Mouse (Mus musculus) neural tube, embryonic 14.5 days (tissue): ENCODE data around the gene Ablim1. TPM values are rescaled to one million over a fixed set of nuclear protein-coding genes. Genes with fewer than 3 reads are reported as not detected.

Source experiments
- ATAC-seq: fragments of 200-750 bp; cut with Nextera tagmentation; 2 replicates; pipeline ENCODE4 v1.8.0; 2017; ENCODE audit warnings: low read depth, mild to moderate bottlenecking, moderate TSS enrichment, moderate library complexity
- H3K27ac ChIP-seq: fragments of 300-500 bp; sonication (generic); 2 replicates; pipeline ENCODE4 v1.5.1; 2014; ENCODE audit warnings: low read depth, mild to moderate bottlenecking, control low read depth, low read length, moderate library complexity, mixed read lengths
- H3K27me3 ChIP-seq: fragments of 300-500 bp; sonication (generic); 2 replicates; pipeline ENCODE4 v1.6.1; 2014; ENCODE audit warnings: low read length; ENCODE audit not compliant: control insufficient read depth, insufficient read depth
- H3K36me3 ChIP-seq: fragments of 300-500 bp; sonication (generic); 2 replicates; pipeline ENCODE4 v1.6.1; 2014; ENCODE audit warnings: low read length, mixed read lengths; ENCODE audit not compliant: control insufficient read depth, insufficient read depth
- H3K4me1 ChIP-seq: fragments of 300-500 bp; sonication (generic); 2 replicates; pipeline ENCODE4 v1.6.1; 2014; ENCODE audit warnings: low read length; ENCODE audit not compliant: control insufficient read depth, insufficient read depth
- H3K4me2 ChIP-seq: fragments of 300-500 bp; sonication (generic); 2 replicates; pipeline ENCODE4 v1.6.1; 2014; ENCODE audit warnings: mild to moderate bottlenecking, low read depth, low read length, control low read depth
- H3K4me3 ChIP-seq: fragments of 300-500 bp; sonication (generic); 2 replicates; pipeline ENCODE4 v1.5.1; 2014; ENCODE audit warnings: low read depth, low read length, control low read depth, mixed read lengths
- H3K9ac ChIP-seq: fragments of 300-500 bp; sonication (generic); replicated peaks from 2 replicates; pipeline ENCODE4 v1.6.1; 2014; ENCODE audit warnings: low read depth, mild to moderate bottlenecking, control low read depth, low read length, mixed read lengths
- H3K9me3 ChIP-seq: fragments of 300-500 bp; sonication (generic); 2 replicates; pipeline ENCODE4 v1.6.1; 2016; ENCODE audit warnings: low read length; ENCODE audit not compliant: control insufficient read depth
- WGBS: fragments of 180-500 bp; shearing (Covaris S2); extraction: QIAGEN DNeasy Blood & Tissue Kit; methylation state at CpG from one replicate; pipeline ENCODE4 v1.1.7; 2014; 5-methylcytosine and 5-hydroxymethylcytosine counted together
- polyA plus RNA-seq: library from polyadenylated mRNA; unstranded; fragments of >200 nt; fragmentation: Nextera tagmentation; extraction: Ambion mirVana; gene quantifications from 2 replicates; pipeline ENCODE4 v1.2.1, GENCODE M21; 2014

Gene Ablim1
- polyA plus RNA-seq, 1 experiment from 2014 or later = 47.4 TPM

- no peak overlapping the region for H3K4me3 ChIP-seq
- no peak for ATAC-seq
- WGBS = 83% methylated on average over 15 of the region's 15 CpGs
Observed at GRCm38 (mm10) chr19:57036860-57037259, 277.9 kb downstream of the Ablim1 start.

GRCm38 (mm10) chr19:57031582-57031981, 283.1 kb downstream of the Ablim1 start:
- Histone ChIP-seq H3K9me3 (no peaks in the 10 kb centered on the region), H3K27me3 (no peaks in the 10 kb centered on the region), H3K9ac (no peak overlapping the region), H3K4me2 (no peak overlapping the region), H3K4me3 (no peak overlapping the region), H3K4me1 (no peaks in the 10 kb centered on the region), H3K27ac (no peak overlapping the region), H3K36me3 (no peaks in the 10 kb centered on the region)
- ATAC-seq = no peak
- 80% methylated on average over 4 of the region's 4 CpGs for WGBS

More at GRCm38 (mm10) chr19:57036860-57037259, 277.9 kb downstream of the Ablim1 start:
- no peaks in the 10 kb centered on the region for H3K9me3 ChIP-seq
- no peak overlapping the region for H3K27ac ChIP-seq
- no peak overlapping the region for H3K4me2 ChIP-seq
- no peaks in the 10 kb centered on the region for H3K36me3 ChIP-seq
- no peaks in the 10 kb centered on the region for H3K27me3 ChIP-seq
- H3K9ac ChIP-seq = no peak overlapping the region
- no peaks in the 10 kb centered on the region for H3K4me1 ChIP-seq

- WGBS = 89% methylated on average over 6 of the region's 6 CpGs
- no peak for ATAC-seq
- no peak overlapping the region for H3K4me2 ChIP-seq
Observed at GRCm38 (mm10) chr19:57029461-57029860, 285.3 kb downstream of the Ablim1 start.

GRCm38 (mm10) chr19:57028327-57029179, 286.2 kb downstream of the Ablim1 start:
- no peak for ATAC-seq
- 44% methylated on average over 8 of the region's 8 CpGs for WGBS
- H3K9ac ChIP-seq = no peak overlapping the region
- H3K27me3 ChIP-seq = no peaks in the 10 kb centered on the region
- no peak overlapping the region for H3K27ac ChIP-seq
- no peaks in the 10 kb centered on the region for H3K36me3 ChIP-seq
- no peak overlapping the region for H3K4me3 ChIP-seq
- no peaks in the 10 kb centered on the region for H3K9me3 ChIP-seq
- H3K4me2 ChIP-seq = no peak overlapping the region
- no peaks in the 10 kb centered on the region for H3K4me1 ChIP-seq

More at GRCm38 (mm10) chr19:57029461-57029860, 285.3 kb downstream of the Ablim1 start:
- no peaks in the 10 kb centered on the region for H3K4me1 ChIP-seq
- no peak overlapping the region for H3K27ac ChIP-seq
- no peaks in the 10 kb centered on the region for H3K9me3 ChIP-seq
- H3K36me3 ChIP-seq = no peaks in the 10 kb centered on the region
- no peak overlapping the region for H3K9ac ChIP-seq
- no peaks in the 10 kb centered on the region for H3K27me3 ChIP-seq
- no peak overlapping the region for H3K4me3 ChIP-seq

- no peaks in the 10 kb centered on the region for H3K4me1 ChIP-seq
- H3K4me3 ChIP-seq = no peak overlapping the region
- H3K4me2 ChIP-seq = no peak overlapping the region
- H3K9ac ChIP-seq = no peak overlapping the region
- H3K9me3 ChIP-seq = no peaks in the 10 kb centered on the region
- H3K27ac ChIP-seq = no peak overlapping the region
- 75% methylated on average over 4 of the region's 4 CpGs for WGBS
- H3K36me3 ChIP-seq = no peaks in the 10 kb centered on the region
- no peaks in the 10 kb centered on the region for H3K27me3 ChIP-seq
- no peak for ATAC-seq
Observed at GRCm38 (mm10) chr19:57026501-57026900, 288.2 kb downstream of the Ablim1 start.

GRCm38 (mm10) chr19:57017785-57018179, 296.9 kb downstream of the Ablim1 start:
- H3K36me3 ChIP-seq = no peaks in the 10 kb centered on the region
- H3K4me2 ChIP-seq = no peak overlapping the region
- H3K9ac ChIP-seq = no peak overlapping the region
- no peak overlapping the region for H3K27ac ChIP-seq
- H3K4me1 ChIP-seq = no peaks in the 10 kb centered on the region
- no peaks in the 10 kb centered on the region for H3K9me3 ChIP-seq
- no peak overlapping the region for H3K4me3 ChIP-seq
- ATAC-seq = no peak
- 87% methylated on average over 8 of the region's 8 CpGs for WGBS
- no peaks in the 10 kb centered on the region for H3K27me3 ChIP-seq

GRCm38 (mm10) chr19:57016995-57017784, 297.5 kb downstream of the Ablim1 start:
- H3K4me2 ChIP-seq = no peak overlapping the region
- no peaks in the 10 kb centered on the region for H3K27me3 ChIP-seq
- WGBS = 57% methylated on average over 15 of the region's 15 CpGs
- H3K4me1 ChIP-seq = no peaks in the 10 kb centered on the region
- ATAC-seq = no peak
- no peak overlapping the region for H3K27ac ChIP-seq
- H3K4me3 ChIP-seq = no peak overlapping the region
- H3K9me3 ChIP-seq = no peaks in the 10 kb centered on the region
- no peaks in the 10 kb centered on the region for H3K36me3 ChIP-seq
- H3K9ac ChIP-seq = no peak overlapping the region

- WGBS = 92% methylated on average over 3 of the region's 3 CpGs
- H3K4me2 ChIP-seq = no peak overlapping the region
- no peak overlapping the region for H3K4me3 ChIP-seq
- no peaks in the 10 kb centered on the region for H3K27me3 ChIP-seq
- H3K36me3 ChIP-seq = no peaks in the 10 kb centered on the region
- ATAC-seq = no peak
- no peak overlapping the region for H3K9ac ChIP-seq
- H3K4me1 ChIP-seq = no peaks in the 10 kb centered on the region
- H3K27ac ChIP-seq = no peak overlapping the region
- no peaks in the 10 kb centered on the region for H3K9me3 ChIP-seq
Observed at GRCm38 (mm10) chr19:57014808-57015207, 299.9 kb downstream of the Ablim1 start.

- Histone ChIP-seq H3K4me2 (no peak overlapping the region), H3K36me3 (no peaks in the 10 kb centered on the region), H3K4me1 (0 out of 2 replicates have a peak, but pooled peaks cover under 1% of the 10 kb centered on the region), H3K27ac (no peak overlapping the region), H3K9me3 (no peaks in the 10 kb centered on the region), H3K4me3 (no peak overlapping the region), H3K9ac (no peak overlapping the region), H3K27me3 (0 out of 2 replicates have a peak, but pooled peaks cover 3% of the 10 kb centered on the region)
- no peak for ATAC-seq
- 47% methylated on average over 6 of the region's 6 CpGs for WGBS
Observed at GRCm38 (mm10) chr19:57013271-57013677, 301.4 kb downstream of the Ablim1 start.
